Mouse (Mus musculus): ENCODE results near the gene Ahr. TPM values are rescaled to one million over a fixed set of nuclear protein-coding genes. Genes with fewer than 3 reads are reported as not detected.

The Ahr gene
- polyA plus RNA-seq, 1 experiment: 2.3 TPM

DNA sequence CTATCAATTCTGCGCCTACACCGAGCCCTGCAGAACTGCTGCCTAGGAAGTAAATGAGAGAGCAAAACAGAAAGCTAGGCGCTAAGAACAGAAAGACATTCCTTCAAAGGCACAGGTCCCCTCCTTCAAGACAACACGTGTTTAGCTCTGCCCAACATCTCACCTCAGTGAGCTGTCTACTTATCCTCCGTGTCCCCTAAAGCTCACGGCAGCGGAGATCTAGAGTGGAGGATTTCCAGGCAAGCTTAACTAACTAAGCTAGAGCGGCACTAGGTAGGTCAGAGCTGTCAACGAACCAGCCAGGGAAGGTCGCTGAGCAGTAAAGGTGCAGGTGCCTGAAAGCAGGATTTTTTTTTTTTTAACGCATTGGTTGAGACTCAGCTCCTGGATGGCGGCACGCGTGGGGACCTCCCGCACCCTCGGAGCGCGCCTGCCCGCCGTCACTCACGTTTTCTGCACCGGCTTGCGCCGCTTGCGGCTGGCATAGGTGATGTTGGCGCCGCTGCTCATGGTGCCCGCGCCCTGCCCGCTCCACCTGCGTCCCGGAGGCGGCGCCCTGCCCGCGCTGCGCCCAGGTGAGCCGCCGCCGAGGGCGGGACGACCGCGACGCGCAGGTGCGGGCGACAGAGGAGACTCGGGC, 604 bp downstream of the Ahr start:
- Histone ChIP-seq H3K79me3 (ENCODE audit: low read depth) (peaks cover 41% of the 10 kb centered on the region), H3K79me2 (ENCODE audit: control insufficient read depth, insufficient read depth) (peaks cover 57% of the 10 kb centered on the region), H3ac (ENCODE audit: control insufficient read depth, insufficient read length, low read depth) (peak overlapping the region; percentile 88), H3K4me3 (ENCODE audit: insufficient read depth, poor library complexity, severe bottlenecking) (peak overlapping the region; percentile 63), H3K27me3 (ENCODE audit: control insufficient read depth, insufficient read depth, insufficient read length) (no peaks in the 10 kb centered on the region), H3K36me3 (ENCODE audit: control insufficient read depth, insufficient read depth) (peaks cover 3% of the 10 kb centered on the region)
- TF ChIP-seq MAX (IDR thresholded peaks at IDR 0.05) (peak; percentile 43), MYOG (IDR thresholded peaks at IDR 0.05; ENCODE audit: control insufficient read depth, extremely low read depth, insufficient read length) (no peak), MYOD1 (IDR thresholded peaks at IDR 0.05; ENCODE audit: control insufficient read depth, insufficient read length, low read depth) (no peak), CEBPB (IDR thresholded peaks at IDR 0.05; ENCODE audit: low read depth) (no peak)

DNA sequence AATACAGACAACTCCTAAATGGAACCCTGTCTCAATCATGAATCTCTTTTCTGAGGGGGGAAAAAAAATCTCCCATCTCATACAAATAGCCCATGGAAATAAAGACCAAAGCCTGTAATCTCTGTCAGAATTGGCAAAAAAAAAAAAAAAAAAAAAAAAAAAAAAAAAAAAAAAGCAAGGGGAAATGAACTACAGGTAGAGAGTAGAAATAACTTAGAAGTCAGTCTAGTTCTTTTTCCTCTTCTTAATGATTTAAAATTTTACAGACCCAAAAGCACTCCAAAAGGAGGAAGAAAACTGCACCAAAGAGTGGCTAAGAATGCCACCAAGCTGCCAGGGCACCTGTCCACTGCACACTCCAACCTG, 1.1 kb downstream of the Ahr start:
- peaks cover 62% of the 10 kb centered on the region for H3K79me2 ChIP-seq (ENCODE audit: control insufficient read depth, insufficient read depth)
- H3K27me3 ChIP-seq (ENCODE audit: control insufficient read depth, insufficient read depth, insufficient read length): no peaks in the 10 kb centered on the region
- H3K4me3 ChIP-seq (ENCODE audit: insufficient read depth, poor library complexity, severe bottlenecking): peak overlapping the region; percentile 63
- no peak for TF ChIP-seq MAX (IDR thresholded peaks at IDR 0.05)
- TF ChIP-seq CEBPB (IDR thresholded peaks at IDR 0.05; ENCODE audit: low read depth): no peak
- TF ChIP-seq CTCF (IDR thresholded peaks at IDR 0.05; ENCODE audit: control insufficient read depth, insufficient read depth, insufficient read length): no peak
- no peak for TF ChIP-seq MYOG (IDR thresholded peaks at IDR 0.05; ENCODE audit: control insufficient read depth, extremely low read depth, insufficient read length)
- TF ChIP-seq FOSL1 (IDR thresholded peaks at IDR 0.05; ENCODE audit: insufficient read depth, low read length, poor library complexity, severe bottlenecking): no peak
- TF ChIP-seq USF1 (IDR thresholded peaks at IDR 0.05; ENCODE audit: low read depth): no peak
- no peak for TF ChIP-seq MYOD1 (IDR thresholded peaks at IDR 0.05; ENCODE audit: control insufficient read depth, insufficient read length, low read depth)
- H3K36me3 ChIP-seq (ENCODE audit: control insufficient read depth, insufficient read depth): peaks cover 3% of the 10 kb centered on the region
- peak overlapping the region; percentile 14 for H3ac ChIP-seq (ENCODE audit: control insufficient read depth, insufficient read length, low read depth)
- H3K79me3 ChIP-seq (ENCODE audit: low read depth): peaks cover 45% of the 10 kb centered on the region

DNA sequence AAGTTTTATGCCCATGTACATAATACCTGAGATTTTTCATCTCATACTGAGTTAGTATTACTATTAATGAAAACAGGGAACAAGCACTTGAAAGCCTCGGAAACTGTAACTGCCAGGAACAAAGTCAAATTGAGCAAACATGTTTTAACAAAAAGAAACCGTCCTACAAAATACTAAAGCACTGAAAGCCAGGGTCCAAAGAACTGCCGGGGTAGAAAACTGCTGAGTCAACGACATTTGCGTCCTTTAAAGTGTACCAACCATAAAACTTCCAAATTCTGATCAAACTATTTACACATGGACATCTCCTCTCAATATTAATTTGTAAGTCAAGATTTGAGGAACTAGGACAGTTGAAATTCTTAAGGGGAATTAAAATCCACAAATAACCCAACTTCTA, 1.7 kb downstream of the Ahr start:
- H3K27me3 ChIP-seq (ENCODE audit: control insufficient read depth, insufficient read depth, insufficient read length): no peaks in the 10 kb centered on the region
- peaks cover 48% of the 10 kb centered on the region for H3K79me3 ChIP-seq (ENCODE audit: low read depth)
- no peak overlapping the region for H3ac ChIP-seq (ENCODE audit: control insufficient read depth, insufficient read length, low read depth)
- peaks cover 68% of the 10 kb centered on the region for H3K79me2 ChIP-seq (ENCODE audit: control insufficient read depth, insufficient read depth)
- H3K36me3 ChIP-seq (ENCODE audit: control insufficient read depth, insufficient read depth): peaks cover 3% of the 10 kb centered on the region
- TF ChIP-seq MYOD1 (IDR thresholded peaks at IDR 0.05; ENCODE audit: control insufficient read depth, insufficient read length, low read depth) (no peak), CEBPB (IDR thresholded peaks at IDR 0.05; ENCODE audit: low read depth) (no peak), MAX (IDR thresholded peaks at IDR 0.05) (no peak), CTCF (IDR thresholded peaks at IDR 0.05; ENCODE audit: control insufficient read depth, insufficient read depth, insufficient read length) (no peak), MYOG (IDR thresholded peaks at IDR 0.05; ENCODE audit: control insufficient read depth, extremely low read depth, insufficient read length) (no peak), USF1 (IDR thresholded peaks at IDR 0.05; ENCODE audit: low read depth) (no peak), FOSL1 (IDR thresholded peaks at IDR 0.05; ENCODE audit: insufficient read depth, low read length, poor library complexity, severe bottlenecking) (no peak)
- peak overlapping the region; percentile 11 for H3K4me3 ChIP-seq (ENCODE audit: insufficient read depth, poor library complexity, severe bottlenecking)

DNA sequence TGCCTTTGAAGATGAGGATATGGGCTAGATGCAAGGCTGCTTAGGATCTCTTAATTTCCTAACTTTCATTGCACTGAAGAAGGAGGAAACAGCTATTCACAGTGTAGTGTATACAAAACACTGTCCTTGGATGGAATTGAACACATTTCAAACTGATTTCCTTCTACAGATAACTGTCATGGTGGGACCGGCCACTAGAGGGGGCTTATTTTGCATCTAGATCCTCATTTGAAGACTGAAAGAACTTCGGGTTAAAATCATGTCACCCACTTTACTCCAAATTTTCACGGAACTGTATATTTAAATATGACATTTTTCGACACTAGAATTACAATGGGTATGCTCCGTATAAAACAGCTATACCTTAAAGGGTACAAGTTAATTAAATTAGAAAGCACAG, 2.7 kb downstream of the Ahr start:
- Histone ChIP-seq H3K79me3 (ENCODE audit: low read depth) (peaks cover 57% of the 10 kb centered on the region), H3ac (ENCODE audit: control insufficient read depth, insufficient read length, low read depth) (no peak overlapping the region), H3K4me3 (ENCODE audit: insufficient read depth, poor library complexity, severe bottlenecking) (no peak overlapping the region), H3K36me3 (ENCODE audit: control insufficient read depth, insufficient read depth) (peaks cover 3% of the 10 kb centered on the region), H3K79me2 (ENCODE audit: control insufficient read depth, insufficient read depth) (peaks cover 77% of the 10 kb centered on the region), H3K27me3 (ENCODE audit: control insufficient read depth, insufficient read depth, insufficient read length) (no peaks in the 10 kb centered on the region)
- no peak for TF ChIP-seq CTCF (IDR thresholded peaks at IDR 0.05; ENCODE audit: control insufficient read depth, insufficient read depth, insufficient read length)
- no peak for TF ChIP-seq MAX (IDR thresholded peaks at IDR 0.05)
- no peak for TF ChIP-seq MYOD1 (IDR thresholded peaks at IDR 0.05; ENCODE audit: control insufficient read depth, insufficient read length, low read depth)
- no peak for TF ChIP-seq MYOG (IDR thresholded peaks at IDR 0.05; ENCODE audit: control insufficient read depth, extremely low read depth, insufficient read length)
- no peak for TF ChIP-seq FOSL1 (IDR thresholded peaks at IDR 0.05; ENCODE audit: insufficient read depth, low read length, poor library complexity, severe bottlenecking)
- TF ChIP-seq CEBPB (IDR thresholded peaks at IDR 0.05; ENCODE audit: low read depth): no peak
- no peak for TF ChIP-seq USF1 (IDR thresholded peaks at IDR 0.05; ENCODE audit: low read depth)

DNA sequence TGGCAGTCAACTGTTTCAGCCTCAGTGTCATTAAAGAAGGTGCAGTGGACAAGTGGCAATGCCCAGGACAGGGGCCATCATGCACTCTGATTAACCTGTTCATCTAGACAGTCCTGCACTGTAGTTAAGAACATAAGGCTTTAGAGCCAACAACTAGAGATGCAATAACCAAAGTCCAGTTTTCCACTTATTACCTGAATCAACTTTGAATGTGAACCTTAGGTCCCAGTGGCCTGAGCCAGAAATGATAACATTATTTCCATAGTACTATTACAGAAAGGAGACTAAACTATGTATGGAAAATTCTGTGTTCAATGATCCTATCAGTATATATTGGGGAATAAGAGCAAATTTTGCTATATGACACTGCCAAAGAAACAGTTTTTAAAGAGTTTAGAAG, 4.3 kb downstream of the Ahr start:
- H3K4me3 ChIP-seq (ENCODE audit: insufficient read depth, poor library complexity, severe bottlenecking): no peak overlapping the region
- TF ChIP-seq MYOD1 (IDR thresholded peaks at IDR 0.05; ENCODE audit: control insufficient read depth, insufficient read length, low read depth): no peak
- TF ChIP-seq USF1 (IDR thresholded peaks at IDR 0.05; ENCODE audit: low read depth): no peak
- no peak for TF ChIP-seq MYOG (IDR thresholded peaks at IDR 0.05; ENCODE audit: control insufficient read depth, extremely low read depth, insufficient read length)
- TF ChIP-seq FOSL1 (IDR thresholded peaks at IDR 0.05; ENCODE audit: insufficient read depth, low read length, poor library complexity, severe bottlenecking): no peak
- no peak for TF ChIP-seq CTCF (IDR thresholded peaks at IDR 0.05; ENCODE audit: control insufficient read depth, insufficient read depth, insufficient read length)
- TF ChIP-seq CEBPB (IDR thresholded peaks at IDR 0.05; ENCODE audit: low read depth): no peak
- no peak for TF ChIP-seq MAX (IDR thresholded peaks at IDR 0.05)

DNA sequence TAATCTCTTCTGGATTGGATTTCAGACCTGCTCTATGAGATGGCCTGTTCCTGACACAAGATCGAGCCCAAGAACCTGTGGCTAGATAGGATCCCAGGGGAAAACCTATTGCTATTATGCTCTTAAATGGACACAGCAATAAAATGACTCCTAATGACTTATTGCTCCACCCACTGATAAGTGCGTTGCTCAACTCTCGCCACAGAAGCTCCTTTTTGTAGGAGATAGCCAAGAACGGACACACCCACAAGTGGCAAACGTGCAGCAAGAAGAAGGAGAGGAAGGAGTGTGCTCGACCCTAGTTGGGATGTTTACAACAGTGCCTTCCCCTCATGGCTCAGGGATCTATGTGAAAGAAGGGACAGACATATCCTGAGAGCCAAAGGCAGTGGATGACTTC, 7.4 kb downstream of the Ahr start:
- Histone ChIP-seq H3K27me3 (ENCODE audit: control insufficient read depth, insufficient read depth, insufficient read length) (no peaks in the 10 kb centered on the region), H3K36me3 (ENCODE audit: control insufficient read depth, insufficient read depth) (peaks cover 25% of the 10 kb centered on the region), H3ac (ENCODE audit: control insufficient read depth, insufficient read length, low read depth) (no peak overlapping the region), H3K79me2 (ENCODE audit: control insufficient read depth, insufficient read depth) (peaks cover 59% of the 10 kb centered on the region), H3K79me3 (ENCODE audit: low read depth) (peaks cover 50% of the 10 kb centered on the region), H3K4me3 (ENCODE audit: insufficient read depth, poor library complexity, severe bottlenecking) (no peak overlapping the region)
- TF ChIP-seq MAX (IDR thresholded peaks at IDR 0.05) (no peak), CEBPB (IDR thresholded peaks at IDR 0.05; ENCODE audit: low read depth) (peak; percentile 57)

More for the DNA sequence above, 4.3 kb downstream of the Ahr start:
- peaks cover 62% of the 10 kb centered on the region for H3K79me3 ChIP-seq (ENCODE audit: low read depth)
- H3K27me3 ChIP-seq (ENCODE audit: control insufficient read depth, insufficient read depth, insufficient read length): no peaks in the 10 kb centered on the region
- peaks cover 79% of the 10 kb centered on the region for H3K79me2 ChIP-seq (ENCODE audit: control insufficient read depth, insufficient read depth)
- H3ac ChIP-seq (ENCODE audit: control insufficient read depth, insufficient read length, low read depth): no peak overlapping the region
- H3K36me3 ChIP-seq (ENCODE audit: control insufficient read depth, insufficient read depth): peaks cover 14% of the 10 kb centered on the region
